Mouse (Mus musculus) ES-E14 (cell line): Measurements from ENCODE around the gene Olfr1000. TPM values are rescaled to one million over a fixed set of nuclear protein-coding genes. Genes with fewer than 3 reads are reported as not detected.
"Not testable (repeated sequence)": the region's sequence is repeated elsewhere in the genome, so short reads cannot be mapped to it uniquely, and the experiment has no call there.

Source experiments
- DNase-seq: peaks from one replicate; pipeline ENCODE4 v3.0.0-alpha.2; 2013; ENCODE audit warnings: low read depth, low spot score
- H3K27ac ChIP-seq: 2 replicates; pipeline ENCODE4 v1.5.1; 2012; ENCODE audit warnings: low read depth, mild to moderate bottlenecking, low read length, moderate library complexity, mixed read lengths; ENCODE audit not compliant: poor library complexity, insufficient read depth, severe bottlenecking
- H3K36me3 ChIP-seq: 2 replicates; pipeline ENCODE4 v1.6.1; 2012; ENCODE audit warnings: mild to moderate bottlenecking, low read length, moderate library complexity, mixed read lengths; ENCODE audit not compliant: control insufficient read depth, poor library complexity, insufficient read depth, severe bottlenecking
- H3K4me1 ChIP-seq, 2 experiments: fragments of 150-350 bp in 1 of 2; sonication (generic) in 1 of 2; 2 replicates each; pipeline ENCODE4 v1.6.1; 2012; ENCODE audit warnings: low read length in 2 of 2, mild to moderate bottlenecking in 1 of 2, mixed read lengths in 1 of 2; ENCODE audit not compliant: control insufficient read depth in 2 of 2, insufficient read depth in 2 of 2, poor library complexity in 1 of 2
- H3K4me3 ChIP-seq, 2 experiments: fragments of 150-350 bp in 1 of 2; sonication (generic) in 1 of 2; 2 replicates each; pipeline ENCODE4 v1.5.1; 2012; ENCODE audit warnings: low read length in 2 of 2, low read depth in 1 of 2, mild to moderate bottlenecking in 1 of 2, mixed read lengths in 1 of 2; ENCODE audit not compliant: insufficient read depth in 1 of 2, poor library complexity in 1 of 2, severe bottlenecking in 1 of 2
- H3K9ac ChIP-seq: 2 replicates; pipeline ENCODE4 v1.6.1; 2012; ENCODE audit warnings: low read depth, mild to moderate bottlenecking, low read length, mixed read lengths; ENCODE audit not compliant: poor library complexity, insufficient read depth, severe bottlenecking
- H3K9me3 ChIP-seq: fragments of 150-350 bp; sonication (generic); 2 replicates; pipeline ENCODE4 v1.6.1; 2012; ENCODE audit warnings: low read depth, mild to moderate bottlenecking, low read length; ENCODE audit not compliant: control insufficient read depth, insufficient read depth
- CHD2 ChIP-seq: IDR thresholded peaks from 2 replicates; pipeline ENCODE4 v1.6.1; 2014; ENCODE audit warnings: mild to moderate bottlenecking, low read depth, low read length, inconsistent platforms
- HCFC1 ChIP-seq: IDR thresholded peaks from 2 replicates; pipeline ENCODE4 v1.6.1; 2012; ENCODE audit warnings: low read length, inconsistent platforms, borderline replicate concordance; ENCODE audit not compliant: insufficient read depth
- MAFK ChIP-seq: IDR thresholded peaks from 2 replicates; pipeline ENCODE4 v1.6.1; 2014; ENCODE audit warnings: mild to moderate bottlenecking, low read depth, low read length, inconsistent platforms; ENCODE audit not compliant: insufficient read depth
- ZC3H11A ChIP-seq: IDR thresholded peaks from 2 replicates; pipeline ENCODE4 v1.6.1; 2012; ENCODE audit warnings: low read depth, mild to moderate bottlenecking, inconsistent platforms, low read length, borderline replicate concordance
- ZNF384 ChIP-seq: IDR thresholded peaks from 2 replicates; pipeline ENCODE4 v1.6.1; 2012; ENCODE audit warnings: low read depth, low read length, inconsistent platforms
- in situ Hi-C, 2 experiments: fragments of 600-800 bp; cut with MboI; formaldehyde crosslinking; loops; one replicate each; pipeline ENCODE4 v1.15.1; 2025; ENCODE audit warnings: low sequenced_read_pairs in 2 of 2, inconsistent platforms in 1 of 2; ENCODE audit not compliant: unreplicated experiment in 2 of 2
- total RNA-seq: library from RNA; depleted of rRNA; stranded (reverse); fragments of 300-350 nt; gene quantifications from 2 replicates; pipeline ENCODE4 v1.2.3, GENCODE M21; 2012; rRNA removed

Olfr1000 gene
- total RNA-seq = not detected in 2 replicates

DNA sequence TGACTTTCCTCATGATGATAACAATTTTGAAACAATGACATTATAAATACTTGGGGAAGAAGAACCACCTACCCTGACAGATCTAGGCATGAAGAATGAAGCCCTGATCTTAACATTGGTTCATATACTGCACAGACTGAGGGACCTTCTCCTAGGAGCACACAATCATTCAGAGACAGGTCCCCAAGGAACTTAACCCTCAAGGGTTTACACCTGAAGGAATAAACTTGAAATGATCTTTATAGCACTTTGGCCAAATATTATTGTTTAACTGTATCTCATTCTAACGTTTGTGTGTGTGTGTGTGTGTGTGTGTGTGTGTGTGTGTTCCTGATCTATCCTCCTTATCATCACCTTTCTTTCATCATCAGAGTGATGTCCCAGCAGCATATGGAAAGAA is at the start of gene Olfr1000:
Gene Olfr1000 (minus strand): TSS at position 101 of the 400 bp plus-strand sequence.
- in situ Hi-C loops = no loop called here

DNA sequence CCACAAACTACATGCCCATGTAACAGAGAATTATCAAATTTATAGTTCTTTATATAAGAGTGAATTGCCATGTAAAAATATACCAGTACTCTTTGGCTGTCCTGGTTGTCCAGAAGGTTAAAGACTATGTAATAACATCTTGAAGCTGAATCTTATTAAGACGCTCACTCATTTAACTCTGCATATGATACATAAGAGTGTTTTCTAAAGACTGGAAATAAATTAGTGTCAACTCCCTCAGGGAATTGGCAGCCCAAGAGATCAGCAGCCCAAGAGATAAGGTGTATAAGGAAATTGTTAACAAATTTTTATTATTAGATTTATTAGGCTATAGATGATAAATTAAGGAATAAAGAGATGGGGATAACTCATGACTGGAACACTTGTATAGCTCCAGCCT is 38.9 kb upstream of the Olfr1000 start, which contains the start of gene Olfr1002:
Gene Olfr1002 (minus strand): TSS at position 101 of the 400 bp plus-strand sequence.
- Histone ChIP-seq H3K4me3 (no peak within 1 kb of the TSS), H3K9ac (no peak within 1 kb of the TSS), H3K4me1 (no peaks in the 10 kb centered on the region), H3K36me3 (no peaks in the 10 kb centered on the region), H3K9me3 (no peaks in the 10 kb centered on the region), H3K27ac (no peak within 1 kb of the TSS)
- TF ChIP-seq MAFK (no peak), ZC3H11A (no peak), ZNF384 (no peak), CHD2 (no peak), HCFC1 (no peak)
- no peak for DNase-seq
- in situ Hi-C loops = no loop called here

More for the DNA sequence above, at the start of gene Olfr1000:
- no peak within 1 kb of the TSS for H3K27ac ChIP-seq
- H3K4me3 ChIP-seq = no peak within 1 kb of the TSS
- H3K36me3 ChIP-seq = no peaks in the 10 kb centered on the region
- TF ChIP-seq ZNF384 = no peak
- TF ChIP-seq MAFK = no peak
- no peak for TF ChIP-seq ZC3H11A
- TF ChIP-seq CHD2 = no peak
- no peak within 1 kb of the TSS for H3K9ac ChIP-seq
- DNase-seq = no peak
- H3K4me1 ChIP-seq = no peaks in the 10 kb centered on the region
- H3K9me3 ChIP-seq = no peaks in the 10 kb centered on the region

- H3K36me3 ChIP-seq, H3K4me1 ChIP-seq, H3K9ac ChIP-seq, in situ Hi-C loops, DNase-seq, H3K27ac ChIP-seq, H3K4me3 ChIP-seq, H3K9me3 ChIP-seq: not testable (repeated sequence)
Measured at GRCm38 (mm10) chr2:85588648-85589047, 23.1 kb downstream of the Olfr1000 start, which contains the start of gene Olfr998. Olfr998 (plus strand) TSS chr2:85588948.

- Histone ChIP-seq H3K27ac (no peak within 1 kb of the TSS), H3K36me3 (no peaks in the 10 kb centered on the region), H3K9ac (no peak within 1 kb of the TSS), H3K4me3 (no peak within 1 kb of the TSS), H3K4me1 (no peaks in the 10 kb centered on the region), H3K9me3 (no peaks in the 10 kb centered on the region)
- in situ Hi-C loops = no loop called here
- TF ChIP-seq ZC3H11A (no peak), ZNF384 (no peak), MAFK (no peak), HCFC1 (no peak), CHD2 (no peak)
- no peak for DNase-seq
Measured at GRCm38 (mm10) chr2:85578915-85579314, 32.8 kb downstream of the Olfr1000 start, which contains the start of gene Olfr996. Olfr996 (plus strand) TSS chr2:85579215.

- H3K36me3 ChIP-seq = no peaks in the 10 kb centered on the region
- in situ Hi-C loops = loop anchor here (10.0 kb wide), 2 partner anchors 316 to 436 kb away; no protein-coding TSS in a partner anchor
- H3K9ac ChIP-seq = no peak overlapping the region
- DNase-seq = peak; percentile 30
- H3K4me3 ChIP-seq = no peak overlapping the region
- TF ChIP-seq HCFC1 = no peak
- peak; percentile 70; the same call in 1 of the 2 replicates for TF ChIP-seq ZC3H11A
- no peaks in the 10 kb centered on the region for H3K4me1 ChIP-seq
- H3K9me3 ChIP-seq = no peaks in the 10 kb centered on the region
- no peak overlapping the region for H3K27ac ChIP-seq
Measured at GRCm38 (mm10) chr2:85561187-85561586, 50.5 kb downstream of the Olfr1000 start.
